Comparison of ENCODE assay signal across 8 mouse cellular contexts in genomic region chr2:32586871-32587351, GRCm38 (mm10). TPM values are rescaled to one million over a fixed set of nuclear protein-coding genes. Genes with fewer than 3 reads are reported as not detected.
A peak's percentile ranks its signal among the peaks of the same experiment; 100 is the strongest.
DNase-seq lines count a peak whose midpoint lies in the region; ATAC-seq and TF ChIP-seq lines count a peak whose summit lies in the region.

Gene St6galnac4 (plus strand): TSS chr2:32587095.

- DNase-seq in adipocyte (ENCODE audit: low spot score) = peak; percentile 87
- DNase-seq in gastrocnemius, adult 8-10 months (ENCODE audit: low spot score in 2 of 2) = peak; percentile 85 to 89
- DNase-seq in hindbrain, postnatal 0 days (ENCODE audit: low spot score) = peak; percentile 97
- DNase-seq in left cerebral cortex, adult 8-10 months (ENCODE audit: low spot score in 2 of 2) = peak; percentile 67 to 89
- DNase-seq in right cerebral cortex, postnatal 10 days (ENCODE audit: low spot score in 2 of 2) = peak; percentile 94 to 95
- peak; percentile 89 for DNase-seq in urinary bladder, postnatal 14 days (ENCODE audit: low spot score)

- H3K4me2 ChIP-seq in hindbrain, postnatal 0 days (ENCODE audit: low read depth, low read length) = peak within 1 kb of the TSS; percentile 61

- H3K27ac ChIP-seq in cortical plate, adult 2 months (ENCODE audit: insufficient read depth, low read length) = peak within 1 kb of the TSS; percentile 43
- peak within 1 kb of the TSS; percentile 51; the same call in 1 of the 2 replicates for H3K27ac ChIP-seq in hindbrain, postnatal 0 days

- peak within 1 kb of the TSS; percentile 60 for H3K9ac ChIP-seq in hindbrain, postnatal 0 days (replicated peaks; ENCODE audit: low read length)

- H3K4me1 ChIP-seq in cortical plate, adult 2 months (ENCODE audit: control insufficient read depth, insufficient read depth, low read length) = peaks cover 10% of the 10 kb centered on the region
- H3K4me1 ChIP-seq in hindbrain, postnatal 0 days (ENCODE audit: insufficient read depth, low read length) = peaks cover 21% of the 10 kb centered on the region
- peaks cover 72% of the 10 kb centered on the region for H3K4me1 ChIP-seq in megakaryocyte, embryonic 14.5 days

- peak; percentile 88 for ATAC-seq in hindbrain, postnatal 0 days

- no peaks in the 10 kb centered on the region for H3K27me3 ChIP-seq in hindbrain, postnatal 0 days (ENCODE audit: insufficient read depth, low read length)
- H3K27me3 ChIP-seq in megakaryocyte, embryonic 14.5 days (replicated peaks) = no peaks in the 10 kb centered on the region

- 0 out of 2 replicates have a peak, but pooled peaks have one; percentile 12 for TF ChIP-seq CTCF in cortical plate, adult 2 months (IDR thresholded peaks at IDR 0.05; ENCODE audit: extremely low read depth, insufficient read depth, low read length)
- peak; percentile 39 for TF ChIP-seq CTCF in hindbrain, postnatal 0 days (IDR thresholded peaks at IDR 0.05; ENCODE audit: low read depth)

- H3K36me3 ChIP-seq in hindbrain, postnatal 0 days (ENCODE audit: insufficient read depth, low read length) = no peaks in the 10 kb centered on the region
- H3K36me3 ChIP-seq in megakaryocyte, embryonic 14.5 days (replicated peaks; ENCODE audit: low read length) = peaks cover 26% of the 10 kb centered on the region

- 0 out of 2 replicates have a peak, but pooled peaks have one; percentile 55 for TF ChIP-seq POLR2A in cortical plate, adult 2 months (IDR thresholded peaks at IDR 0.05; ENCODE audit: extremely low read depth, insufficient read depth, low read length)

- H3K9me3 ChIP-seq in hindbrain, postnatal 0 days (ENCODE audit: low read length) = no peaks in the 10 kb centered on the region
- no peaks in the 10 kb centered on the region for H3K9me3 ChIP-seq in megakaryocyte, embryonic 14.5 days

- WGBS in hindbrain, postnatal 0 days = under 1% methylated on average over 38 of the region's 38 CpGs

- H3K4me3 ChIP-seq in cortical plate, adult 2 months (ENCODE audit: insufficient read depth, low read length) = peak within 1 kb of the TSS; percentile 98
- peak within 1 kb of the TSS; percentile 52 for H3K4me3 ChIP-seq in hindbrain, postnatal 0 days (ENCODE audit: low read length)
- H3K4me3 ChIP-seq in megakaryocyte, embryonic 14.5 days (replicated peaks) = peak within 1 kb of the TSS; percentile 96

RNA-seq across cellular contexts. Expression of gene St6galnac4, which starts in this region (rescaled TPM):
- polyA plus RNA-seq in cortical plate, adult 2 months (2012; rRNA removed) = 34.8 and 36.6 TPM in 2 replicates
- 10 to 100 TPM; 11.4 to 15.5 (median 13.8) TPM for total RNA-seq in gastrocnemius, adult 8-10 months (2022)
- total RNA-seq in hindbrain, postnatal 0 days (2014; rRNA removed) = 66.9 and 75.7 TPM in 2 replicates
- 45.6 and 47.5 TPM in 2 replicates for polyA plus RNA-seq in hindbrain, postnatal 0 days (2015; fragmentation: Nextera tagmentation; extraction: Ambion mirVana)
- 10 to 100 TPM; 33.9 to 36.5 (median 34.8) TPM for total RNA-seq in left cerebral cortex, adult 8-10 months (2022)
- 16.3 and 18.9 TPM in 2 replicates for polyA plus RNA-seq in megakaryocyte, embryonic 14.5 days (2012; ENCODE audit: insufficient read depth, low replicate concordance)

Comparison
In these comparisons a context has a peak if more than half of its experiments do, and no peak if none do; other contexts are left out.
1. Peak in every context shown above with its lines: DNase-seq, ATAC-seq, H3K4me3 ChIP-seq and H3K27ac ChIP-seq.